30 mouse cellular contexts compared by ENCODE assay signal in the genomic region with DNA sequence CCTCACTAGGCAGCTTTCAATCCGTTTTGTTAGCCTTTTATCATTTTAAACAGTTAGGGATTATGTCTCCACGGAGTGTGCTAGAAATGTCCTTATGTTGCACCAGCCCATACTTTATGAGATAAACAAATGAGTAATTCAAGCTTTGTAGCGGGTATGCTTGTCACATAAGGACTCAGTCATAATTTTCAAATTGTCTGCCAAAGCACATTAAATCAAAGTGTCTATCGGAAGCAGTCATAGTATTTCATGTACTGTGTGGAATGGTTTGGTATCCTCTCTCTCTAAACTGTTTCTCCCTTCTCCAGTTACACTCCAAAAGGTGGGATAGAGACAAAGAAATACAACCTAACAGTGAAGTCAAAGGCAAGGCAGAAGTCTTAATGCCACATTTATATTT.
"Had no signal": no experiment of that assay in that cellular context is flagged by ENCODE, and none has a peak within 500 bp of the region (broad histone marks: within the 10 kb centered on the region; RNA-seq: fewer than 3 reads in every experiment).

No protein-coding gene starts in this region.

- H3K9ac ChIP-seq: limb, embryonic 12.5 days; limb, embryonic 13.5 days; limb, embryonic 15.5 days; liver, embryonic 12.5 days; liver, embryonic 13.5 days; liver, embryonic 14.5 days; liver, embryonic 15.5 days; liver, postnatal 0 days; lung, embryonic 14.5 days; lung, embryonic 15.5 days; midbrain, embryonic 12.5 days; midbrain, embryonic 13.5 days; midbrain, embryonic 15.5 days; neural tube, embryonic 12.5 days; neural tube, embryonic 13.5 days had no signal

- ATAC-seq: liver, embryonic 12.5 days; liver, postnatal 0 days; lung, postnatal 0 days; midbrain, embryonic 13.5 days; midbrain, embryonic 15.5 days had no signal

- H3K27ac ChIP-seq: limb, embryonic 10.5 days; limb, embryonic 12.5 days; limb, embryonic 13.5 days; limb, embryonic 15.5 days; liver, embryonic 12.5 days; liver, embryonic 13.5 days; liver, embryonic 14.5 days; liver, embryonic 15.5 days; lung, embryonic 15.5 days; macrophage; midbrain, embryonic 10.5 days; midbrain, embryonic 12.5 days; midbrain, embryonic 13.5 days; midbrain, embryonic 15.5 days; neural tube, embryonic 12.5 days; neural tube, embryonic 13.5 days had no signal

- H3K36me3 ChIP-seq: limb, embryonic 10.5 days; limb, embryonic 12.5 days; limb, embryonic 13.5 days; limb, embryonic 15.5 days; liver, embryonic 12.5 days; liver, embryonic 13.5 days; liver, embryonic 15.5 days; lung, embryonic 15.5 days; midbrain, embryonic 10.5 days; midbrain, embryonic 12.5 days; midbrain, embryonic 13.5 days; midbrain, embryonic 15.5 days; neural tube, embryonic 12.5 days; neural tube, embryonic 13.5 days had no signal

- H3K4me1 ChIP-seq: limb, embryonic 10.5 days; limb, embryonic 12.5 days; limb, embryonic 13.5 days; limb, embryonic 15.5 days; liver, embryonic 12.5 days; liver, embryonic 13.5 days; liver, embryonic 15.5 days; lung, embryonic 15.5 days; megakaryocyte, embryonic 14.5 days; midbrain, embryonic 10.5 days; midbrain, embryonic 12.5 days; midbrain, embryonic 15.5 days; neural tube, embryonic 12.5 days; neural tube, embryonic 13.5 days had no signal

- H3K4me3 ChIP-seq: limb, embryonic 10.5 days; limb, embryonic 12.5 days; limb, embryonic 13.5 days; limb, embryonic 15.5 days; liver, embryonic 12.5 days; liver, embryonic 13.5 days; liver, embryonic 15.5 days; lung, embryonic 15.5 days; megakaryocyte, embryonic 14.5 days; midbrain, embryonic 10.5 days; midbrain, embryonic 12.5 days; midbrain, embryonic 13.5 days; midbrain, embryonic 15.5 days; myocyte; neural tube, embryonic 12.5 days; neural tube, embryonic 13.5 days had no signal

- H3K9me3 ChIP-seq: limb, embryonic 10.5 days; limb, embryonic 12.5 days; limb, embryonic 13.5 days; limb, embryonic 15.5 days; liver, embryonic 12.5 days; liver, embryonic 13.5 days; liver, embryonic 15.5 days; lung, embryonic 15.5 days; megakaryocyte, embryonic 14.5 days; midbrain, embryonic 10.5 days; midbrain, embryonic 12.5 days; midbrain, embryonic 13.5 days; midbrain, embryonic 15.5 days; neural tube, embryonic 12.5 days; neural tube, embryonic 13.5 days had no signal

- H3K27me3 ChIP-seq: limb, embryonic 12.5 days; limb, embryonic 13.5 days; limb, embryonic 15.5 days; liver, embryonic 12.5 days; liver, embryonic 13.5 days; liver, embryonic 15.5 days; lung, embryonic 15.5 days; megakaryocyte, embryonic 14.5 days; midbrain, embryonic 12.5 days; midbrain, embryonic 13.5 days; midbrain, embryonic 15.5 days; neural tube, embryonic 12.5 days; neural tube, embryonic 13.5 days had no signal

- DNase-seq: left cerebral cortex, postnatal 4 days; liver; liver, embryonic 13.5 days; liver, postnatal 0 days; lung, adult 18-20 months; lung, adult 2 months; lung, embryonic 14.5 days; lung, postnatal 10 days; lung, postnatal 14 days; lung, postnatal 36 days; lung, postnatal 4 days had no signal

- H3K4me2 ChIP-seq: limb, embryonic 12.5 days; limb, embryonic 13.5 days; limb, embryonic 15.5 days; liver, embryonic 11.5 days; liver, embryonic 12.5 days; liver, embryonic 13.5 days; liver, embryonic 15.5 days; lung, embryonic 14.5 days; lung, embryonic 15.5 days; midbrain, embryonic 12.5 days; midbrain, embryonic 13.5 days; midbrain, embryonic 15.5 days; neural tube, embryonic 12.5 days; neural tube, embryonic 13.5 days had no signal
